Mouse (Mus musculus) lung, postnatal 0 days (tissue): Measurements from ENCODE around the gene Mef2d.

Experiments used
- CTCF ChIP-seq: IDR thresholded peaks from 2 replicates; pipeline ENCODE4 v1.5.1; 2016; ENCODE audit warnings: antibody characterized with exemption, mild to moderate bottlenecking
- EP300 ChIP-seq: IDR thresholded peaks from 2 replicates; pipeline ENCODE4 v1.6.1; 2016; ENCODE audit warnings: antibody characterized with exemption, mild to moderate bottlenecking, control low read depth

DNA sequence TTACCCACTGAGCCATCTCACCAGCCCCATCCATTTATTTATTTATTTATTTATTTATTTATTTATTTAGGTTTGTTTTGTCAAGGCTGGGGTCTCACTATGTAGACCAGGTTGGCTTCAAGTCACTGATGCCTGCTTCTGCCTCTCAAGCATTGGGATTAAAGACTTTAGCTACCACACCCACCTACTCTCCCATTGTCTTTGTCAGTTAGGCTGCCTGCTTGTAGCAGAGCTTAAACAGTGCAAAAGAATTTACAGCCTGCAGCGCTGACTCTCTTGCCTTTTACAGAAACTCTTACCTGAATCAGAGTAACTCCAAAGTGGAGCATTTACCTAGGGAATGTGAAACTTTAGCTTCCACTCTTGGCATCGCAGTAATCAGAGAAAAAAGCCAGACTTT, 12.1 kb downstream of the Mef2d start:
- TF ChIP-seq CTCF: no peak
- no peak for TF ChIP-seq EP300
